Mouse (Mus musculus) embryonic facial prominence, embryonic 13.5 days (tissue): ENCODE measurements around the gene Ncam1. TPM values are rescaled to one million over a fixed set of nuclear protein-coding genes. Genes with fewer than 3 reads are reported as not detected.

Experiments
- ATAC-seq: fragments of 200-750 bp; cut with Nextera tagmentation; 2 replicates; pipeline ENCODE4 v1.8.0; 2017; ENCODE audit warnings: low read depth; ENCODE audit not compliant: insufficient number of reproducible peaks, insufficient read depth, low FRiP score, low TSS enrichment
- H3K27ac ChIP-seq: fragments of 300-500 bp; sonication (generic); 2 replicates; pipeline ENCODE4 v1.5.1; 2015; ENCODE audit warnings: moderate library complexity, mild to moderate bottlenecking, inconsistent platforms
- H3K27me3 ChIP-seq: fragments of 300-500 bp; sonication (generic); 2 replicates; pipeline ENCODE4 v1.6.1; 2015; ENCODE audit warnings: mild to moderate bottlenecking, inconsistent platforms
- H3K36me3 ChIP-seq: fragments of 300-500 bp; sonication (generic); 2 replicates; pipeline ENCODE4 v1.6.1; 2015; ENCODE audit warnings: mild to moderate bottlenecking, inconsistent platforms
- H3K4me1 ChIP-seq: fragments of 300-500 bp; sonication (generic); 2 replicates; pipeline ENCODE4 v1.6.1; 2015; ENCODE audit warnings: inconsistent platforms
- H3K4me2 ChIP-seq: fragments of 300-500 bp; sonication (generic); 2 replicates; pipeline ENCODE4 v1.6.1; 2015; ENCODE audit warnings: moderate library complexity, mild to moderate bottlenecking, inconsistent platforms
- H3K4me3 ChIP-seq: fragments of 300-500 bp; sonication (generic); 2 replicates; pipeline ENCODE4 v1.5.1; 2015; ENCODE audit warnings: mild to moderate bottlenecking, inconsistent platforms
- H3K9ac ChIP-seq: fragments of 300-500 bp; sonication (generic); 2 replicates; pipeline ENCODE4 v1.6.1; 2015; ENCODE audit warnings: mild to moderate bottlenecking, inconsistent platforms
- H3K9me3 ChIP-seq: fragments of 300-500 bp; sonication (generic); 2 replicates; pipeline ENCODE4 v1.6.1; 2016; ENCODE audit warnings: inconsistent platforms
- WGBS: fragments of 180-500 bp; shearing (Covaris S2); methylation state at CpG from one replicate; pipeline ENCODE4 v1.1.7; 2015; ENCODE audit warnings: mixed read lengths; 5-methylcytosine and 5-hydroxymethylcytosine counted together
- polyA plus RNA-seq: library from polyadenylated mRNA; unstranded; fragments of >200 nt; fragmentation: Nextera tagmentation; extraction: Ambion mirVana; gene quantifications from 2 replicates; pipeline ENCODE4 v1.2.1, GENCODE M21; 2015

Ncam1 gene
- polyA plus RNA-seq, 1 experiment from 2014 or later = 123 TPM

GRCm38 (mm10) chr9:49514306-49514705, 284.4 kb downstream of the Ncam1 start:
- H3K36me3 ChIP-seq = peaks cover 48% of the 10 kb centered on the region
- H3K4me2 ChIP-seq = no peak overlapping the region
- H3K4me3 ChIP-seq = no peak overlapping the region
- H3K9me3 ChIP-seq = no peaks in the 10 kb centered on the region
- H3K27me3 ChIP-seq = no peaks in the 10 kb centered on the region
- 57% methylated on average over 2 of the region's 2 CpGs for WGBS
- ATAC-seq = no peak
- no peak overlapping the region for H3K27ac ChIP-seq
- no peaks in the 10 kb centered on the region for H3K4me1 ChIP-seq
- no peak overlapping the region for H3K9ac ChIP-seq

GRCm38 (mm10) chr9:49510666-49511065, 288.1 kb downstream of the Ncam1 start:
- ATAC-seq = no peak
- Histone ChIP-seq H3K36me3 (peaks cover 54% of the 10 kb centered on the region), H3K9ac (no peak overlapping the region), H3K4me3 (no peak overlapping the region), H3K27ac (no peak overlapping the region), H3K9me3 (no peaks in the 10 kb centered on the region), H3K27me3 (no peaks in the 10 kb centered on the region), H3K4me1 (no peaks in the 10 kb centered on the region), H3K4me2 (no peak overlapping the region)
- WGBS = 94% methylated on average over 4 of the region's 4 CpGs

GRCm38 (mm10) chr9:49509628-49510027, 289.1 kb downstream of the Ncam1 start:
- ATAC-seq = no peak
- Histone ChIP-seq H3K4me2 (no peak overlapping the region), H3K27ac (no peak overlapping the region), H3K36me3 (peaks cover 53% of the 10 kb centered on the region), H3K4me1 (no peaks in the 10 kb centered on the region), H3K27me3 (no peaks in the 10 kb centered on the region), H3K9ac (no peak overlapping the region), H3K4me3 (no peak overlapping the region), H3K9me3 (no peaks in the 10 kb centered on the region)
- WGBS = 95% methylated on average over 8 of the region's 8 CpGs

GRCm38 (mm10) chr9:49509094-49509493, 289.6 kb downstream of the Ncam1 start:
- 97% methylated on average over 3 of the region's 3 CpGs for WGBS
- Histone ChIP-seq H3K9me3 (no peaks in the 10 kb centered on the region), H3K27me3 (no peaks in the 10 kb centered on the region), H3K36me3 (peaks cover 53% of the 10 kb centered on the region), H3K4me1 (no peaks in the 10 kb centered on the region), H3K9ac (no peak overlapping the region), H3K4me3 (no peak overlapping the region), H3K4me2 (no peak overlapping the region), H3K27ac (no peak overlapping the region)
- no peak for ATAC-seq

- WGBS = 86% methylated on average over 9 of the region's 9 CpGs
- H3K4me3 ChIP-seq = no peak overlapping the region
- H3K4me1 ChIP-seq = no peaks in the 10 kb centered on the region
- H3K4me2 ChIP-seq = no peak overlapping the region
- no peak overlapping the region for H3K9ac ChIP-seq
- ATAC-seq = no peak
- no peaks in the 10 kb centered on the region for H3K9me3 ChIP-seq
- H3K27me3 ChIP-seq = no peaks in the 10 kb centered on the region
- H3K27ac ChIP-seq = no peak overlapping the region
- H3K36me3 ChIP-seq = peaks cover 56% of the 10 kb centered on the region
Measured at GRCm38 (mm10) chr9:49507829-49508585, 290.7 kb downstream of the Ncam1 start.

- 45% methylated on average over 5 of the region's 5 CpGs for WGBS
- no peaks in the 10 kb centered on the region for H3K27me3 ChIP-seq
- no peaks in the 10 kb centered on the region for H3K9me3 ChIP-seq
- no peak overlapping the region for H3K27ac ChIP-seq
- no peaks in the 10 kb centered on the region for H3K4me1 ChIP-seq
- no peak for ATAC-seq
- H3K36me3 ChIP-seq = peaks cover 48% of the 10 kb centered on the region
- no peak overlapping the region for H3K4me3 ChIP-seq
- H3K4me2 ChIP-seq = no peak overlapping the region
- no peak overlapping the region for H3K9ac ChIP-seq
Measured at GRCm38 (mm10) chr9:49504658-49505057, 294.1 kb downstream of the Ncam1 start.

- no peak for ATAC-seq
- WGBS = 89% methylated on average over 4 of the region's 4 CpGs
- H3K27me3 ChIP-seq = no peaks in the 10 kb centered on the region
Measured at GRCm38 (mm10) chr9:49502245-49502644, 296.5 kb downstream of the Ncam1 start.

GRCm38 (mm10) chr9:49499878-49500277, 298.8 kb downstream of the Ncam1 start:
- Histone ChIP-seq H3K4me2 (no peak overlapping the region), H3K4me3 (no peak overlapping the region), H3K27ac (no peak overlapping the region), H3K36me3 (peaks cover 7% of the 10 kb centered on the region), H3K9ac (no peak overlapping the region), H3K9me3 (no peaks in the 10 kb centered on the region), H3K27me3 (no peaks in the 10 kb centered on the region), H3K4me1 (no peaks in the 10 kb centered on the region)
- ATAC-seq = 0 out of 2 replicates have a peak, but pooled peaks have one; percentile 26
- 84% methylated on average over 2 of the region's 2 CpGs for WGBS

More at GRCm38 (mm10) chr9:49502245-49502644, 296.5 kb downstream of the Ncam1 start:
- H3K4me3 ChIP-seq = no peak overlapping the region
- H3K27ac ChIP-seq = no peak overlapping the region
- H3K9ac ChIP-seq = no peak overlapping the region
- no peaks in the 10 kb centered on the region for H3K4me1 ChIP-seq
- H3K36me3 ChIP-seq = peaks cover 27% of the 10 kb centered on the region
- no peaks in the 10 kb centered on the region for H3K9me3 ChIP-seq
- no peak overlapping the region for H3K4me2 ChIP-seq

- Histone ChIP-seq H3K9ac (0 out of 2 replicates have a peak overlapping the region, but pooled peaks have one; percentile 37), H3K27me3 (no peaks in the 10 kb centered on the region; the same call in 1 of the 2 replicates), H3K4me3 (no peak overlapping the region), H3K36me3 (no peaks in the 10 kb centered on the region), H3K27ac (no peak overlapping the region), H3K4me1 (peaks cover 6% of the 10 kb centered on the region; the same call in 1 of the 2 replicates), H3K9me3 (no peaks in the 10 kb centered on the region), H3K4me2 (peak overlapping the region; percentile 21; the same call in 1 of the 2 replicates)
- 4% methylated on average over 4 of the region's 4 CpGs for WGBS
- ATAC-seq = 0 out of 2 replicates have a peak, but pooled peaks have one; percentile 50
Measured at GRCm38 (mm10) chr9:49493979-49494649, 304.6 kb downstream of the Ncam1 start.

GRCm38 (mm10) chr9:49490609-49491008, 308.1 kb downstream of the Ncam1 start:
- WGBS = 79% methylated on average over 4 of the region's 4 CpGs
- Histone ChIP-seq H3K4me1 (peaks cover 16% of the 10 kb centered on the region; the same call in 1 of the 2 replicates), H3K4me3 (no peak overlapping the region), H3K36me3 (no peaks in the 10 kb centered on the region), H3K27me3 (no peaks in the 10 kb centered on the region; the same call in 1 of the 2 replicates), H3K9me3 (no peaks in the 10 kb centered on the region), H3K9ac (no peak overlapping the region), H3K27ac (no peak overlapping the region), H3K4me2 (no peak overlapping the region)
- no peak for ATAC-seq

GRCm38 (mm10) chr9:49488912-49489895, 309.5 kb downstream of the Ncam1 start:
- no peak overlapping the region for H3K27ac ChIP-seq
- no peaks in the 10 kb centered on the region for H3K36me3 ChIP-seq
- WGBS = 31% methylated on average over 16 of the region's 16 CpGs
- H3K9ac ChIP-seq = no peak overlapping the region
- H3K4me3 ChIP-seq = no peak overlapping the region
- H3K27me3 ChIP-seq = no peaks in the 10 kb centered on the region; the same call in 1 of the 2 replicates
- no peaks in the 10 kb centered on the region for H3K9me3 ChIP-seq
- peak overlapping the region; percentile 43 for H3K4me2 ChIP-seq
- H3K4me1 ChIP-seq = peaks cover 19% of the 10 kb centered on the region; the same call in 1 of the 2 replicates
- 0 out of 2 replicates have a peak, but pooled peaks have one; percentile 48 for ATAC-seq
